Mouse (Mus musculus): ENCODE results near the gene St8sia6.

GRCm38 (mm10) chr2:13718628-13719185, 75.2 kb downstream of the St8sia6 start:
- TF ChIP-seq CTCF (IDR thresholded peaks at IDR 0.05; ENCODE audit: extremely low read depth, insufficient read depth, low read length), result no peak
- TF ChIP-seq POLR2A (IDR thresholded peaks at IDR 0.05; ENCODE audit: extremely low read depth, insufficient read depth, low read length), result no peak

Data from cortical plate, adult 2 months (tissue).